Mouse (Mus musculus) lung, postnatal 14 days (tissue): ENCODE measurements around the gene Poll.
"Not testable (repeated sequence)": the region's sequence is repeated elsewhere in the genome, so short reads cannot be mapped to it uniquely, and the experiment has no call there.

Source experiments
- DNase-seq: peaks from one replicate; pipeline ENCODE4 v3.0.0; 2021

Poll gene

DNA sequence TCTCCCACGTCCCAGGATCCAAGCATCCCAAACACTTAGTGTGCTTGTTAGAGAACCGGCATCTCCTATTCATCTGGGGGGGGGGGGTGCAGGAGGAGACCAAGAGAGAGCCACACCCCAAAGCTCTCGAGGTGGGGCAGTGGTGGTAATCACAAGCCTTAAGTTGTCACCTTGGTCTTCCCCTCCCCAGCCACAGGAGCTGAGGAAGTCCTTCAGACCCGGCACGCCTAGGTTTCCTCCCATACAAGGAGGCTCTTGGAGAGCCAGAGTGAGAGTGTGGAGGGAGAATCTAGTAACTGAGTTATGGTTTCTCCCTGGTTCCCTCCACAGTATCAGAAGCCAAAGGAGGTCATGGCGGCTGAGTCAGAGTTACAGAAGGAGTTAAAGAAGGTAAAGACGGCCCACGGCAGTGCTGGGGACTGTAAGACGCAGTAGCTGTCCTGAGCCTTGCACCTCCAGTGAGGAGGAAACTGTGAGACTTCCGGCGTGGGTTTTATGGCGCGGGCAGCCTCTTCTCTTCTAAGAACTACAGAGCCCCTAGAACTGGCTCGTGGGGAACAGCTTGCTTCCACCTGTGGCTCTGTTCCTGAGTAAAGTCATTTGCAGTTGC lies 16.9 kb upstream of the Poll start:
- DNase-seq: no peak

DNA sequence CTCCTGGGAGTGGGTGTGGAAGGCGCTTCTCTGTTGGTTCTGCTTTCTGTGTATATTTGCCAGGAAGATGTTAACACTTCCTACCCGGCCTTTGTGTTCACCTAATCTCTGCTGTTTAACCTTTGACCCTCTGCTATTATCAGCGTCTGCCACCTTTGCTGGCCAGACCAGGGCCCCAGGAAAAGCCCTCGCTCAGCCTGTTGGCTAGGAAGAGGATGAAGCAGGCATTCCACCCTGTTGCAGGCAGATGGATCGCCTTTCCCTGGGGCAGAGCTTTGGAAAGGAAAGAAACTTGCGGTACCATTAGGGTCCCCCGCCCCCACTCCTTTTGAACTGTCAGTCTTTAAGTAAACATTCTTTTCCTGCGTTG lies 15.3 kb upstream of the Poll start:
- no peak for DNase-seq

DNA sequence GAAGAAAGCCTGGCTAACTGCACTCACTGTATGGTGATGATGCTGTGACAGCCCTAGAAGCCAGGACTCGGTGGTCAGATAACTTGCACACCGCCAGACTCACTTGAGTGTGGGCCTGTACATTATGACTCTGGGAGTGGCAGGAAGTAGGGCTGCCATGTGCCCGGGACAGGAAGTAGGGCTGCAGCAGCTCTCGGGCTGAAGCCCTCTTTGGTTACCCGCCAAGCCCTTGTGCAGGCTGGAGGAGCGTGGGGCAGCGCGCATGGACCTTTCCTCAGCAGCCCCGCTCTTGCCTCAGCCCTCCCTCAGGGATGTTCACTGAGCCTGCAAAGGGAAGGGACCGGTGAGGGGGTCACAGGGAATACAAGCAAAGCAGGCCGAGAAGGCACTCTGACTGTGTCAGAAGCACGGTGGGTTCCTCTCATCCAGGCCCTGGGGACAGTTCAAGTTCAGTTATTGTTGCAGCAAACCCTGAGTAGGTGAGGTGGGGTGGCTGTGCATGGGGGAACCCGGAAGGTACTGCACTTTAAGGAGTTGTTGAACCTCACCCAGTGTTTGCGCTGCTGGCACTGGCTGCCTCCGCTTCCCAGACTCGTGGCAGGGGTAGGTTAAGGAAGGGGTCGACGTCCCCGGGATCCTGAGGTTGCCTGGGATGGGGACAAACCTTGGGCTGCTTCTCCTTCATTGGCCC lies 14.8 kb upstream of the Poll start:
- DNase-seq: peak; percentile 46

DNA sequence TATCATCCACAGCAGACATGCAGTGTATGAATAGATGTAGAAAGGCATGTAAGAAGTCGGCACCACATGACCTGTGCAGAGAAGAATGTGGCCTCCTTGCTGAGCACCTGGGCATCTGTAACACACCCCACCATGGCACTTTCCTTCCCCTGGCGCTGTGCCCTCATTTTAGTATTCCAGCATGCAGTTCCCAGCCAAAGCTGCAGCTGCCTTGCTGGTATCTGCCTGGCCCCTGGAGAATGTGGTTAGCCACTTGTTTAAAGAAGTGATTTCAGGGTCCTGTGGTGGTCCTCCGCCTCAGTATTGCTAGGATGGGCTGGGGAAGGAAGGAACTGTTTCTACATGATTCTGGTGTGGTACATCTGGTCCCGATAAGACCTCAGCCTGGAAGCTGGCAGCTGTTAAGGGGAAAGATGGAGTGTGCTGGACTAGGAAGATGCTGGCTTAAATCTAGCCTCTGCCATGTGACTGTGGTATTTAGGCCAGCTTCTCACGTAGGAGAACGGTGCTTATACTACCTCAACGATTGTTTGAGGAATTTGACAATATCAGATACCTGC lies 14.1 kb upstream of the Poll start:
- no peak for DNase-seq

DNA sequence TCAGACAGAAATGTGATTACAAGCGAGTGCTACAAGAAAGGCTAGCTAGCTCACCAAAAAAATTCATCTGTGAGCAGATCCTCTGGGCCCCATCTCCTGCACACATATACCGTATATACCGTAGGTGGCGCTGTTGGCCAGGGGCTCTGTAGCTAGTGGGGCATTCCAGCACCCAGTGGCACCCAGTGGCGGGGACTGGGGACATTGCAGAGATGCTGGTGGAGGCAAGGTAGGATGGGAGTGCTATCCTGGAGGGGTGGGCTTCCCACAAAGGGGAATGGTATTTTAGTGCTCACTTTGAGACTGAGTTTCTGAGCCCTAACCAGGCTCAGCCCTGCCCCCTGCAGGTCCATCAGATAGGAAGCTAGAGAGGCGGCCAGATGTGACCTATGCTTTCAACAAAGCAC lies 13.5 kb upstream of the Poll start:
- DNase-seq: peak; percentile 86

DNA sequence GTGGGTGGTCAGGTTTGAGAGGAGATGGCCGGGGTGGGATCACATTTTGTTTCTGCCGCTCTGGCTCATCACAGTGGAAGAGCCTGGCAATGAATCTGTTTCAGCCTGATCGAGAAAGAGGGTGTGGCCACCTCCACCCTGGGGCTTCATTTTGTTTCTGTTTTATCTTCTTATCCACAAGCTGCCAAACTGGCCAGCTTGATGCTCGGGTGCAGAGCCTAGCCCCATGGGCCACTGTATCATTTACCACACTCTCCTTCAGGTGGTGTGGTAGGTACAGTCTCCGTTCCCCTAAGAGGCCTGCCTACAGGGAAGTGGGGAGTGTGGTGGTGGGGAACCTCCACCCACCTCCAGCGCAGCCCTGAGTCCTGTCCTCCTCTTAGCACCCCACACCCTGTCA lies 12.7 kb upstream of the Poll start:
- DNase-seq: no peak

DNA sequence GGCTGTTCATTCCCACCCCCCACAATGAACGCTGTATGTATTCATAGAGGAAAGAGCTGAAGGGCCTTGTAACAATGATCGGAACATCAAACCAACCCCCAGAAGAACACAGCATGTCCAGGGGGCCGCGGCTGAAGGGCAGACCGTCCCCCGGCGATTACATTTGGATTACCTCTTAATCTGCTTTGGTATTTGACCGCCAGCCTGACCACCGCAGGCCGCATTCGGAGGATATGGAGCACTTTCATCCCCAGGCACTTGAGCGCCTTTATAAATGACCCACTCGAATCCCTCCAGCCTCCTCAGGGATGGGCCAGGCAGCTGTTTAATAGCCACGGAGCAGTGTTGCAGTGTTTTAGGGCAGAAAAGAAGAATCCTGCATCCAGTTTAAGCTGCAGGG lies 7.0 kb upstream of the Poll start:
- no peak for DNase-seq

DNA sequence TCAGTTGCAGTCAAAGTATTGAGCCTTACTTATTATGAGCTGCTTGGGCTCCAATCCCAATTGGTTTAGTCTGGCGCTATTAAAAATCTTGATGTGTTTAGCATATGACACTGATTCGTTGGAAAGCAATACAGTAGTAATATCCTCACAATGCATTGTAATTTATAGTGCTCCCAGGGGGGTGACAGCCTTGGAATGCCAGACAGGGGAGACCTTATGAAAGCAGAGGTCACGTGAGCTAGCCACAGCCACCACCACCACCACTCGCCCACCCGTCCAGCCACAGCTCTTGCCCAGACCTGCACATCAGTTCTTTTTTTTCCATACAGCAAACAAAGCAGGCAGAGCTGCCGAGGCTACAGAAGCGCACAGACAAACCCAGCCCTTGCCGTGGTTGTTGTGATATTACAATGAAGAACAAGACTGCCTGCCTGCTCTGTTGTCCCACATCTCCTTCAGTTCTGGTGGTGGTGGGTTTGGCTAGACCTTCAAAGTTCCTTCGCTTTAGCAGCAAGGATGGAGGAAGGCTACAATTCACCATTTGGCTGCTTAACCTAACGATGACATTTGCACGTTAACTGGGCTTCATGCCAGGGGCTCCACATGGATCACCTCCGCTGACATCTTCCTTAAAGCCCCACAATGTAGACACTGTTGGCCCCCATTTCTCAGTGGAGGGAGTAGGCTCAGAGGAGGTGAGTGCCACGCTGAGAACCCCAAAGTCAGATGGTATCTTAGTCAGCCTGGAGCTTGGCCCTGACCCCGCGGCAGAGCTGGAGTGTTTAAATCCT lies 5.8 kb upstream of the Poll start:
- no peak for DNase-seq

DNA sequence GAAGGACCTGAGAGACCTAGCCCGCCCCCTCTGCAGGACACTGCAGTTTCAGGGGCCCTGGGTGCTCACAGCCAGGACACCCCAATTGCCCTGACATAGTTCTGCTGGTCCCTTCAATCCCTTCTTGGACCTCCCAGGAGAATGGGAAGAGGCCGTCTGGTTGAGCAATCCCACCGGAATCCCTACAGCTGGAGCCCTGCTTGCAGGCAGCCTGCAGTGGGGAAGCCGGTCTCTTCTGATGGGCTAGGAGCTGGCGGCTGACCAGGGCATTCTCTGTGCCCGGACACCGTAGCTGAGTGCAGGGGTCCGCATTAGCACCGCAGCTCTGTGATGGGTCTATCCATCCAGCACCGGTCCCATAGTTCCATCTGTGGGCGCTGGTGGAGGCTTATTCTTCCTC lies 6.2 kb downstream of the Poll start:
- no peak for DNase-seq

DNA sequence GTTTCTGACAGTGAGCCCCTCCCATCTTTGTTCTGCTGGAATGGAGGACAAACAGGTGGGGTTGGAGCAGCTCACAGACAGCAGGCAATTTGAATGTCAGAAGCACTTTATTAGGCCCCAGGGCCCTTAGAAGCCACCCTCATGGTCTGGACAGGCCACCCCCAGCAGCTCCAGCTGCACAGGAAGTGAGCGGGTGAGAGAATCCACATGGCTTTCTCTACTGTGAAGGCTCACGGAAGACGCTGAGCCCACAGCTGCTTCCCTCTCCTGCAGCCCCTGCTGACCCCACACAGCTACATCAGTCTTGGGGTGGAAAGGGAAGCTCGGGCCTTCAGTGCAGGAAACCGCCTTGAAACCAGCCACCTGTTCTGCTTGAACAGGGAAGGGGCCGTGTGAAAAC lies 8.1 kb downstream of the Poll start:
- no peak for DNase-seq

DNA sequence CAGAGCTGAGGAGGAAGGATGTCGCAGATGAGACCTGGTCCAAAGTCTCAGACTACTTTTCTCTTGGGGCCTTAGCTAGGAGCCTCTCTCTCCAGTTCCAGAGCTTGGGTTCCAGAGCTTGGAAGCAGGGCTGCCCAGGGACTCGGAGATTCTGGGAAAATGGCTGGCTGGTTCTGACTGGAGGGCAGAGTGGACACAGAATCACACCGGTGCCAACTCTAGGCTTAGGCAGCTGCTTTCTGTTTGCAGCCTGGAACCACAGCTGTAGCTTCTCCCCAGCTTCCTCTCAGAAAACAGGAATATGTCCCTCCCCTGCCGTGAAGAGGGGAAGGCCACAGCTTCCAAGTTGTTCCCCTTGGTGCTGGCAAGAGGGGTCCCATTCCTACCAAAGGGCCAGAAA lies 10.4 kb downstream of the Poll start:
- DNase-seq: no peak

DNA sequence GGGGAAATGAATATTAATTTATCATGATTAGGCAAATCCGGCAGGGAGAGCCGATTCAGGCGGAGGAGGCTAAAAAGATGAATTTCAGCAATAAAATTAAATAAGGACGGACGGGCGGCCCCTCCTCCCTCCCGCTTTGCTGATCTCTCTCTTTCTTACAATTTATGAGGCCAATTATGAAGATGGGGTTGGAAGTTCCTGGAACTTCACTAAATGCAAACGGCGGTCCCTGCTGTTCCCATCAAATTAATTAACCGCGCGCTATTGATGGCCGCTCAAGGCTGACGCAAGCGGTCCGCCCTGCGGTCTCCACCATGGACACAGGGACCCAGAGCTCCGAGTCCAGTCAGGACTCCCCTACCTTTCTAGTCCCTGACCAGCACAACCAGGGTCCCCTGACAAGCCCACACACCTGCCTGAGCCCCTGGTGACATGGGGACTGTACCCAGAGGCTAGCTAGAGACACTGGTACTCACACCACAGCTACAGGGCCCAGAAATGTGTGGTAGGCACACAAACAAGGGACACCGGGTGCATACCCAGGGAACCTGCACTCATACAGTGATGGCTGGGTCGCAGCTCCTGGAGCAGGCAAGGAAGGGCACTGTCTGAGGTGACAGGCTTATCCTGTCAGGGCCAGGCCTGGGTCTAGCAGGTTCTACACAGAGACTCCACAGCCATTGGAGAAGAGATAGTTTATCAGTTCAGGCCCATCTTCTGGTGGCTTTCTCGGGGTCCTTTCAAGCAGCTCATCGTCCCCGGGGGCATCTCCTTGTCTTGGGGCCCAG lies 11.0 kb downstream of the Poll start:
- no peak for DNase-seq

DNA sequence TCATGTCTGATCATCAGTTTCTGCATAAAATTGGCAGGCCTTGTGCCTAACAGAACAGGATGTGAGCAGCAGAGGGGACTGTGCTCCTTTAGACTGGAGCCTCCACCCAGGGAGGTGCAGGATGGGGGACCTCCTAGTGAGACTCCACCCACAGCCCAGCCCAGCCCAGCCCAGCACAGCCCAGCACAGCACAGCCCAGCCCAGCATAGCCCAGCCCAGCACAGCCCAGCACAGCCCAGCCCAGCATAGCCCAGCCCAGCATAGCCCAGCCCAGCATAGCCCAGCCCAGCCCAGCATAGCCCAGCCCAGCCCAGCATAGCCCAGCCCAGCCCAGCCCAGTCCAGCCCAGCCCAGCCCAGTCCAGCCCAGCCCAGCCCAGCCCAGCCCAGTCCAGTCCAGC lies 12.1 kb downstream of the Poll start:
- not testable (repeated sequence) for DNase-seq

DNA sequence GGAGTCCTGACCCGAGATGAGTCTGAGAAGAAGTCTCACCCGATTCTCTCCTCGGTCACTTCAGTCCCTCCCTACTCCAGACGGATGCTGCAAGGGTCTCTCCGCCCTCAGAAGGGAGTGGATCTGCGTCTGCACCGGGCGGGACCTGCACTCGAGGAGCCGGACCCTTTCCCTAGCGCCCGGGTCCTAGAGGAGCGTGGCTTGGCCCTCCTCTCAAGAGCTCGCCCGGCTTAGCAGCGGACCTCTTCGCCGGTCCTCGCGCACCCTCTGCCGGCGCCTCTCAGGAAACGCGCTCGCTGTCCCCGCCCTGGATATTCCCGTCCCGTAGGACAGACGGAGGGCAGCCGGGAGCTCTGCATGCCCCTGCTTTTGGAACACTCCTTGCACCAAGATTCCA lies 15.4 kb downstream of the Poll start:
- peak; percentile 88 for DNase-seq

DNA sequence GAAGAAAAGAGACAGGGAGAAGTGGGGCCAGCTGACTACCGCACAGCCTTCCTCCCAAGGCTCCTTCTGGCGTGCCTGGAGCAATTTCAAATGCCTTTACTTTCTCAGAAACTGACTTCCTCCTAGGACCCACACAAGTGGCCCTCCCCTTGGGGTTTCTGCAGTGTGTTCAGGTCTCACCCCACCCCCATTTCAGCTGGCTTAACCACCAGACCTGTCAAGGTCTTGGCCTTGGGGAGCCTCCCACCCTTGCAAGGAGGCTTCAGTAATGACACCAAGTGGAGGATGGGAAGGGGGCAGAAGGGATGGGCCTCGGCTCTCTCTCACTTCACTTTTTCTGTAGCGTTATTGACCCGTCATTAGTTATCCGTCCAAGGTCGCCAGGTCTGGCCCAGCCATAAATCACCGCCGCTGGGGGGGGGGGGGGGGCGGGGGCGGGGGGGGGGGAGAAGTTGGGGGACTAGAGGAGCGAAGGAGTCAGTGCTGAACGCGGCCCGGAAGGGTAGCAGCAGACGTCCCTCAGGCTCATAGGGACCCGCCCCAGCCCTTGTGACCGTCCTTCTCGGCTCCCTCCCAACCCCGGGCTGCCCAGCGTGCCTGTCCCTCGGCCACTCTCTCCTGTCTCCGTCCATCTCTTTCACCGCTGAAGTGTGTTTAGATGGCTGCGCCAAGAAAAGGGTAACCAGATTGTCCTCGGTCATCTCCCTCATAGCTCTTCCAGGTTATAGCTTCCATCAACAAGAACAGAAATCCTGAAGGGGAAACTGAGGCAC lies 16.0 kb downstream of the Poll start:
- peak; percentile 23 for DNase-seq

DNA sequence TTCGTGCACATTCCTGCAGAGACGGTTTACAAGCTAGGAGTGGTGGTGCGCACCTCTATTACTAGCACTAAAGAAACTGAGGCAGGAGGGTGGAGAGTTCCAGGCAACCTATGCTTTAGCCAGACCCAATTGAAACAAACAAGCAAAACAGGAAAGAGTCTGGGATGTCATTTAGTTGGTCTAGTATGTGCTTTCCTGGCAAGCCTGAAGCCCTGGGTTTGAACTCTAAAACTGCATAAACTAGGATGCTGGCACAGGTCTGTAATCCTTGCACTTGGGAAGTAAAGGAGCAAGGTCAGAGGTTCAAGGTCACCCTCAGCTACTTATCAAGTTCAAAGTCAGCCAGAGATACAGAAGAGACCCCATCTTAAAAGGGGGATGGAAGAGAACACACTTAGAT lies 18.3 kb downstream of the Poll start:
- DNase-seq: no peak

DNA sequence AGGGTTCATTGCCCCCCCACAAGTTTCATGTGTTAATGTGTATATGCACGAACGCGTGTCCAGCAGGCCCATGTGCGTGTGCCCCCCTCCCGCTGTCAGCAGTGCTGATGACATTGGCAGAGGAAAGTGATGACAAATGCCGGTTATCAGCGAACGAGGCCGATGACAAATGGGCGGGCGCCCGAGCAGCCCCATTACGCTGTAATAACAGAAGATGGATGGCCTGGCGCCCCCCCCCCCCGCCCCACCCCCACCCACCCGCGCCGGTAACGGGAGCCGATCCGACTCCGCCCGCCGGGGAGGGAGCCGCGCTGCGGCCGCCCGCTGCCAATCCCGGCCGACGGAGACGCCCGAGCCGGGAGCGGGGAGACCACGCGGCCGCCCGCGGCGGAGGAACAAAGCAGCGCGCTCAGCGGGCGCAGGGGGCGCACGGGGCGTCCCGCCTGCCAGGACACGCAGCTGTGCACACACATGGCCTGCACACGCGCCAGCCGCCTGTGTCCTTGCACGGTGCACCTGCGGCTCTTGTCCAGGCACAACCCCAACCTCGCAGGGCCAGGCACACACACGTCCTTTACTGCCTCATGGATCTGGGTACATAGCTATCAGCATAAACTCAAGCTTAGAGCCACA lies 18.8 kb downstream of the Poll start:
- peak; percentile 18 for DNase-seq

DNA sequence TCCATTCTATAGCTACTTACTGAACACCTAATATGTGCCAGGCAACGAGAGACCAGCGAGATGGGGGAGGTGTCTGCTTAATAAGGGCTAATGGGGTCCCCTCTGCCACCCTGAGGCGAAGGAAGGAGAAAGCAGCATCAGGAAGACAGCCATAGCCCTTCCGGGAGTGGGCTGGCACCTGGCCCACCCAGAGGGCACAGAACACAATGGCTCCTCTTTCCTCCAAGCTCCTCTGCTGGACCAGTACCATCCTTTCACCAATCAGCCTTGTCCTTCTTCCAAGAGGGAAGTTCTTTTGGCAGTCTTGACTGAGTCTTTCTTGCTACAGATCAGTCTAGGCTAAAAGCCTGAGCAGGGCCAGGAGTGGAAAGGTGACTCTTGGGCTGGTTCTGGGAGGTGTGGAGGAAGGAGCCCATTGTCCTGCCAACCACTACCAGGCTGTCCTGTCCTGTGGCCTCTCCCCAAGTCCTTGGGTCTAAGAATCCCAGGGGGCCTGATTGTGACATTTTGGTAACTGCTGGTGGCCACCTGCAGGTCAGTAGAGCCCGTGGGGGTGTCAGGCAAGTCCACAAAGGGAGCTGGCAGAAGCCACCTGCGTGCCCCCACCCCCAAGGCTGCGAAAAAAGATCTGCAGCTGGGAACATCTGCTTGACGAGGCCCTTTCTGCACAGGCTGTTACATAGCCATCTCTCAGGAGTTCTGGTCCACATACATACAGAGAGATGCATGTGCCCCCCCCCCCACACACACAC lies 19.5 kb downstream of the Poll start:
- no peak for DNase-seq

DNA sequence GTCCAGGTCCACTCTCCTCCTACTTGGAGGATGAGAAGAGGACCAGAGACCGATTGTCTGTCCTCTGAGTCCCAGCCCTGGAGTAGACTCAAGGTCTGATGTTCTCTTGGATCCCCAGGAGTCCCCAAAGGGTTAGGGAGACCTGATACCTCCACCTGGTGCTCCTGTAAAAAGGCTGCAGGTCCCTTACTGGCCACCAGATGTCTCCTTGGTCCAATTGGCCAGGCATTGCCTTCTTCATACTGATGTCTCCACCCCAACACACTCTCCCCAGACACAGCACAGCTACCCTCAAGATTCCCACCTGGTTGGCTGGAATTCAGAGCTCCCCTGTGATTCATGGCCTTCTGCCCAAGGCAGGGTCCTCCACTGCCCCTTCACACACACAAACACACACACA lies 22.8 kb downstream of the Poll start:
- peak; percentile 67 for DNase-seq

DNA sequence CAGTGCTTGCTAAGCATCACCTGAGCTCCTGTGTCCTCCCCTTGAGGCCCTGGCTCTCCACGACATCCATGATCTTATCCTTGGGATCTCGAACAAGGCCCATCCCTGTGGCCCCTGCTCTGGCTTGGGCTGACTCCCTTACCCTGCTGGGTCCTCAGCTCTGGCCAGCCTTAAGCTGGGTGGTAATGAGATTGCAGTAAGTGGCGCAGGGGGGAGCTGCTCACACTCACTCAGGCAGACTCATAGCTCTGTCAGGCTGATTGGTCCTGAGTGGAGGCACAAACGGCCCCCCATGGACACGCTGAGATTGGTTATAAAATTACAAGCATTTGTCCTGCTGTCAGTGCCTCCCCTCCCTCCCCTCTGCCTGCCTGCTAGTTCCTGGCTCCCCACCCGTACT lies 24.4 kb downstream of the Poll start:
- DNase-seq: no peak

DNA sequence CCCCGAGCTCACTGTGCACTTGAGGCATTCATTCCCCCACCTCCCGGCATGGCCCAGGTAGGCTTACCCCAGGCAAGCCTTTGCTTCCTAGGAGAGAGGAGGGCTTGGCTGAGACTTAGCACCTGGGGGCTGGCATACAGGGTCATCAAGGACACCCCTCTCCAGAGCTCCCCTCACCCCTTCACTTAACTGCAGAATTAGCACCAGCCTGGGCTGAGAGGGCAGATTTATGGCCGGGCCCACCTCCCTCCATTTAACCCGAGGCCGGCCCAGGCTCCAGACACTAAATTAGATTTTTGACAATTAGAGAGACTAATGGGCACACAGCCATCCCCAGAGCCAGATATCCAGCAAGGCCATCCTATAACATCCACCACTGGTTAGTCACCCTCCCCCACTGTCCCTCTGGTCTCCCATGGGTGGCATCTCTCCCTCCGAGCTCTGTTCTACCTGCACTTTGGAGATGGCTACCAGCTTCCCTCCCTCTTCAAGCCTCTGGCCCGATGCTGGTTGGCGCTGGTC lies 25.1 kb downstream of the Poll start:
- DNase-seq: no peak
